Mouse (Mus musculus) hindbrain, embryonic 11.5 days (tissue): ENCODE data around the gene Eml6. TPM values are rescaled to one million over a fixed set of nuclear protein-coding genes. Genes with fewer than 3 reads are reported as not detected.

Experiments used
- polyA plus RNA-seq: library from polyadenylated mRNA; unstranded; fragments of >200 nt; fragmentation: Nextera tagmentation; extraction: Ambion mirVana; gene quantifications from 2 replicates; pipeline ENCODE4 v1.2.1, GENCODE M21; 2014

Eml6 gene
- polyA plus RNA-seq, 1 experiment from 2014 or later: 1.0 TPM

Other genes with a start within 250 kb of the Eml6 start
- 0.06 and 0.08 TPM in 2 replicates for gene 4931440F15Rik, start 200.4 kb downstream of the Eml6 start, polyA plus RNA-seq
- 96.0 and 106 TPM in 2 replicates for gene Sptbn1, start 242.1 kb upstream of the Eml6 start, polyA plus RNA-seq